Mouse (Mus musculus) limb, embryonic 14.5 days (tissue): Measurements from ENCODE around the gene Hnrnpf. TPM values are rescaled to one million over a fixed set of nuclear protein-coding genes. Genes with fewer than 3 reads are reported as not detected.

Source experiments
- ATAC-seq: fragments of 200-750 bp; cut with Nextera tagmentation; 2 replicates; pipeline ENCODE4 v1.8.0; 2017; ENCODE audit warnings: low read depth, moderate number of reproducible peaks, moderate TSS enrichment; ENCODE audit not compliant: low FRiP score
- DNase-seq: peaks from one replicate; pipeline ENCODE4 v3.0.0-alpha.2; 2015; ENCODE audit warnings: low spot score
- H3K27ac ChIP-seq: fragments of 300-500 bp; sonication (generic); replicated peaks from 2 replicates; pipeline ENCODE4 v1.5.1; 2014; ENCODE audit warnings: low read depth, mild to moderate bottlenecking, low read length, moderate library complexity, mixed read lengths
- H3K27me3 ChIP-seq: fragments of 300-500 bp; sonication (generic); 2 replicates; pipeline ENCODE4 v1.6.1; 2014; ENCODE audit warnings: low read length, mixed read lengths; ENCODE audit not compliant: control insufficient read depth, insufficient read depth
- H3K36me3 ChIP-seq: fragments of 300-500 bp; sonication (generic); 2 replicates; pipeline ENCODE4 v1.6.1; 2014; ENCODE audit warnings: mild to moderate bottlenecking, low read length, moderate library complexity, mixed read lengths; ENCODE audit not compliant: control insufficient read depth, insufficient read depth
- H3K4me1 ChIP-seq: fragments of 300-500 bp; sonication (generic); 2 replicates; pipeline ENCODE4 v1.6.1; 2014; ENCODE audit warnings: antibody characterized with exemption, low read length, mixed read lengths; ENCODE audit not compliant: control insufficient read depth, insufficient read depth
- H3K4me2 ChIP-seq: fragments of 300-500 bp; sonication (generic); replicated peaks from 2 replicates; pipeline ENCODE4 v1.6.1; 2014; ENCODE audit warnings: low read depth, mild to moderate bottlenecking, low read length, moderate library complexity; ENCODE audit not compliant: severe bottlenecking
- H3K4me3 ChIP-seq: fragments of 300-500 bp; sonication (generic); replicated peaks from 2 replicates; pipeline ENCODE4 v1.5.1; 2014; ENCODE audit warnings: low read length
- H3K9ac ChIP-seq: fragments of 300-500 bp; sonication (generic); 2 replicates; pipeline ENCODE4 v1.6.1; 2014; ENCODE audit warnings: mild to moderate bottlenecking, low read depth, low read length, moderate library complexity; ENCODE audit not compliant: severe bottlenecking
- H3K9me3 ChIP-seq: fragments of 300-500 bp; sonication (generic); 2 replicates; pipeline ENCODE4 v1.6.1; 2016; ENCODE audit warnings: low read length; ENCODE audit not compliant: control insufficient read depth
- POLR2A ChIP-seq: fragments of 200-500 bp; IDR thresholded peaks from 2 replicates; pipeline ENCODE4 v1.8.0; 2012; ENCODE audit warnings: inconsistent platforms, mild to moderate bottlenecking, moderate library complexity, borderline replicate concordance; ENCODE audit not compliant: insufficient read depth, insufficient read length; ENCODE audit errors: extremely low read depth
- WGBS: fragments of 180-500 bp; shearing (Covaris S2); extraction: QIAGEN DNeasy Blood & Tissue Kit; methylation state at CpG from one replicate; pipeline ENCODE4 v1.1.7; 2014; 5-methylcytosine and 5-hydroxymethylcytosine counted together
- polyA plus RNA-seq, 2 experiments: library from polyadenylated mRNA; depleted of rRNA in 1 of 2; stranded (reverse) in 1 of 2; unstranded in 1 of 2; fragments of >200 nt; fragmentation: Nextera tagmentation in 1 of 2; extraction: Ambion mirVana in 1 of 2; gene quantifications; 2 replicates each; pipeline versions ENCODE4 v1.2.1 to v1.2.3; 2012 to 2014

The Hnrnpf gene
- polyA plus RNA-seq, 2 experiments, result 486 to 609 TPM

DNA sequence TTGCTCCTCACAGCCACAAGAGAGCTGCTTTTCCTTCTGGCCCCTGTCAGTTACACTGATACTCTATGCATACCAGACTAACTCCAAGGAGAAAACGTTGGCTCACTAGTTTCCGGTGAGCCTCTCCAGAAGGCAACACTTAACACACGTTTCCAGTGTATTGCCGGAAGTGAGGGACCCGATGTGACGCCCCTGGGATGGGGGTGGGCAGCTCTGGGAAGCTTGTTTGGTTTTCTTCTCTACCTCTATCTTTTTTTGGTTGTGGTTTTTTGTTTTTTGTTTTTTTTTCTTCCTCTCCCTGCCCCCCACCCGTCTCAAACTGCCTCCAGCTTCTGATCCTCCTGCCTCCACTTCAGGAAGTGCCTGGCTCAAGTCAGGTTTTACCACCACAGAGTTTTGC is 18.1 kb upstream of the Hnrnpf start:
- ATAC-seq, result no peak
- Histone ChIP-seq H3K36me3 (no peaks in the 10 kb centered on the region), H3K4me1 (peaks cover 4% of the 10 kb centered on the region; the same call in 1 of the 2 replicates), H3K4me3 (no peak overlapping the region), H3K4me2 (no peak overlapping the region), H3K27me3 (no peaks in the 10 kb centered on the region), H3K9ac (no peak overlapping the region), H3K9me3 (no peaks in the 10 kb centered on the region), H3K27ac (no peak overlapping the region)
- DNase-seq, result no peak
- TF ChIP-seq POLR2A, result no peak
- 69% methylated on average over 7 of the region's 7 CpGs for whole genome bisulfite sequencing

DNA sequence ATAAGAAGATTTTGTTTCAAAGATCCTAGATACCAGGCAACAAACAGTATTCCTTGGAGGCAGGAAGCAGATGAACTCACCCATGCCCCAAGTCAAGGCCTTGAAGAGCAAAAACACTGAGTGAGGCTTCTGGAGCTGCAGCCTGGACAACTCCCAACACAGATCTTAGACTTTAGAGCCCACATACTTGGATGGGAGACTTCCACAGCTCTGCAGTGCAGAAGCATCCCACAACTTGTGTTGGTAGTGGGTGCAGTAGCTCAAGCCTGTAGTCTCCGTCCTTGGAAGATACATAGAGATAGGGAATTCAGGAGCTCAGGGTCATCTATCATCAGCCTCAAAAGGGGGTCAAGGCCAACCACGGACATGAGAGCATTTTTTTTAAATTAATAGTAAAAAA is 14.2 kb upstream of the Hnrnpf start:
- ATAC-seq (no peak), DNase-seq (no peak)
- Histone ChIP-seq H3K36me3 (no peaks in the 10 kb centered on the region), H3K27ac (no peak overlapping the region), H3K4me2 (no peak overlapping the region), H3K9ac (no peak overlapping the region), H3K4me3 (no peak overlapping the region), H3K27me3 (no peaks in the 10 kb centered on the region), H3K4me1 (no peaks in the 10 kb centered on the region), H3K9me3 (no peaks in the 10 kb centered on the region)
- 81% methylated on average over 2 of the region's 2 CpGs for WGBS
- TF ChIP-seq POLR2A, result no peak

DNA sequence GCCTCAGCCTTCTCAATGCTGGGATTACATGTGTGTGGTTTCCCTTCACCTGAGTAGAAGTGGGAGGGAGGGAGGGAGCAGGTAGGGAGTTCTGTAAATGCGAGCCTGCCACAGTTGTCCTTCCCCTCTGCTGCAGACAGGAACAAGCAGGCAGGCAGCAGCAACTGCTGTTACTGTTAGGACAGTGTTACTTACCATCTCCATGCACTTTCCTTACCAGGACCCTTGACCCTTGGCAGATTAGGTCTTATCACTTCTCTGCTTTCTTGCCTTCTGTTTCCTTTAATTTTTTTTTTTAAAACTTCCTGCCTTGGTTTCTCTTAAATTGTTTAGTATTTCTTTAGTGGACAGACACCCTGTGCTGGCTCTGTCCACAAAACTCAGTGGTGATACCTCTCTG is 12.1 kb upstream of the Hnrnpf start:
- Histone ChIP-seq H3K27me3 (no peaks in the 10 kb centered on the region), H3K27ac (no peak overlapping the region), H3K4me3 (no peak overlapping the region), H3K9ac (no peak overlapping the region), H3K9me3 (no peaks in the 10 kb centered on the region), H3K36me3 (no peaks in the 10 kb centered on the region), H3K4me2 (no peak overlapping the region), H3K4me1 (no peaks in the 10 kb centered on the region)
- DNase-seq (no peak), ATAC-seq (no peak)
- WGBS, result 30% methylated on average over 1 of the region's 1 CpGs
- no peak for TF ChIP-seq POLR2A

DNA sequence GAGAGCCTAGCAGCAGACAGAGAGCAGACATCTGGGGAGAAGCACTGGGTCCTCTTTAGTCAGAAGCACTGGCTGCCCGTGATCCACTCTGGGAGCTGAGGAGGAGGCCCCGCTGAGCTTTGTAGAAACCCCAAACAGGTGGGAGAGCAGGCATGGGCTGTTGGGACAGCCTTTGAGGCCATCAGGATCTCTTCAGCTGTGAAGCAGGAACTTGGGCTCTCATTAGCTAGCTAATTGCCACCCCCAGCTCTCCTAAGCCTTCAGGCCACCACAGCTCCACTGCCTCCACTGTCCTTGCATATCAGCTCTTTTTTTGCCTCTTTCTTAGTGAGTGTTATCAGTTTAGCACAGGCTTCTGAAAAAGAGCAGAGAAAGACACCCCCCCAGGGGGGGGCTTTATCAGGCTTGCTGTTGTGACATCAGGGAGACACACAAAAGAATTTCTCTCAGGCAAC is 11.5 kb upstream of the Hnrnpf start:
- no peak for ATAC-seq
- 53% methylated on average over 2 of the region's 2 CpGs for WGBS
- no peak overlapping the region for H3K9ac ChIP-seq

DNA sequence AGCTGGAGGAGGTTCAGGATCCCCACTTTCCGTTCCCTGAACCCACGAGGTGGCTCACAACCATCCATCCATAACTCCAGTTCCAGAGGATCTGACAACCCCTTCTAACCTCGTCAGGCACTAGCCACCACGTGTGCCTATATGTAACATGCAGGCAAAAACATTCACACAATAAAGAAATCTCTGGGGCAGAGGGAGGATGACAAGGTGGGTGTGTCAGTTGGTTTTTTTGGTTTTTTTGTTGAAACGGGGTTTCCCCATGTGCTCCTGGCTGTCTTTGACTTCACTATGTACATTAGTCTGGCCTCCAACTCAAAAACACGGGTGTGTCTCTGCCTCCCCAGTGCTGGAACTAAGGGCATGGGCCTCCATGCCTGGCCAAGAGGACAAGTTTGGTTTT is 9.9 kb upstream of the Hnrnpf start:
- H3K4me2 ChIP-seq, result no peak overlapping the region
- no peaks in the 10 kb centered on the region for H3K9me3 ChIP-seq
- no peak for DNase-seq
- ATAC-seq, result no peak
- no peak overlapping the region for H3K9ac ChIP-seq
- H3K4me1 ChIP-seq, result no peaks in the 10 kb centered on the region
- no peaks in the 10 kb centered on the region for H3K27me3 ChIP-seq
- WGBS, result 76% methylated on average over 6 of the region's 6 CpGs
- H3K36me3 ChIP-seq, result no peaks in the 10 kb centered on the region
- TF ChIP-seq POLR2A, result no peak
- no peak overlapping the region for H3K27ac ChIP-seq
- no peak overlapping the region for H3K4me3 ChIP-seq

More for the DNA sequence above, 11.5 kb upstream of the Hnrnpf start:
- H3K36me3 ChIP-seq, result no peaks in the 10 kb centered on the region
- H3K4me3 ChIP-seq, result no peak overlapping the region
- H3K27me3 ChIP-seq, result no peaks in the 10 kb centered on the region
- no peak for DNase-seq
- H3K9me3 ChIP-seq, result no peaks in the 10 kb centered on the region
- no peak overlapping the region for H3K4me2 ChIP-seq
- no peaks in the 10 kb centered on the region for H3K4me1 ChIP-seq
- TF ChIP-seq POLR2A, result no peak
- H3K27ac ChIP-seq, result no peak overlapping the region

DNA sequence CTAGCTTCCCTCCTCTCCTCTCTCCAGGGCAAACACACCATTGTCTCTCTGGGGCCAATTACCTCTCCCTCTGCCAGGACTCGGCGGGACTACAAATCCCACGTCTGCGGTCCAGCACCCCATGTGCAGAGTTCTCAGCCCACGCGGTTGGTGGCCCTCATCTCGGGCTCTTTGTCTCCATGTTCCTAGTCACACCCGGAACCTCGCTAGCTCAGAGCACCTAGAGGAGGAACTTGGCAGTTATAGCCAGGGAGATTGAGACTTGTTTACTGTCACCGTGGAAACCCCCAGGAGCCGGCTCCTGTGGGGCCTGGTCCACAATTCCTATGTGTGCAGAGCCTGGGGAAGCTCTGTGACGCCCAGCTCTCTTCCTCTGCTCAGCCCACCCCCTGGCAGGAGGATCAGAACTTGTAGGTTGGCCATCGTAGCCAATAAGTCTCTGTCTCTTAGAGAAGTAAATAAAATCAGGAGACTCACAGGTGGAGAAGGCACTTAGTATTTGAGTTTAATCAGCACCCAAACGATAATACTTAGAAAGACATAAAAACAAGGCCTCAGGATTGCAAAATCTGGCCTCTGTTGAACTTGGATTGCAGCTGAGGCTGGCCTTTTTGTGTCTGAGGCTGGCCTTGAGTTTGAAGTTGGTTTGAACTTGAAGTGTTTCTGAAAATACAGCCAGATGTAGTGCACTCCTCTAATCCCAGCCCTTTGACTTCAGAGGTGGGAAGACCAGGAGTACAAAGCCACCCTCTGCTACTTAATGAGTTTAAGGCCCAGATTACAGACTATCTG is 8.6 kb upstream of the Hnrnpf start:
- H3K27me3 ChIP-seq, result no peaks in the 10 kb centered on the region
- no peak overlapping the region for H3K9ac ChIP-seq
- H3K27ac ChIP-seq, result no peak overlapping the region
- no peak overlapping the region for H3K4me2 ChIP-seq
- TF ChIP-seq POLR2A, result no peak
- H3K36me3 ChIP-seq, result no peaks in the 10 kb centered on the region
- DNase-seq (no peak), ATAC-seq (no peak)
- H3K9me3 ChIP-seq, result no peaks in the 10 kb centered on the region
- H3K4me1 ChIP-seq, result no peaks in the 10 kb centered on the region
- 60% methylated on average over 14 of the region's 14 CpGs for WGBS
- H3K4me3 ChIP-seq, result no peak overlapping the region
